Mouse (Mus musculus) effector memory CD4-positive, alpha-beta T cell, adult 5 months (primary cell): ENCODE results near the gene Olfr710. TPM values are rescaled to one million over a fixed set of nuclear protein-coding genes. Genes with fewer than 3 reads are reported as not detected.

ENCODE experiments used
- polyA plus RNA-seq: library from polyadenylated mRNA; unstranded; fragments of 100-300 nt; shearing (Covaris generic); gene quantifications from one replicate; pipeline ENCODE4 v1.2.1, GENCODE M21; 2017

The Olfr710 gene
- polyA plus RNA-seq, result not detected

GRCm38 (mm10) chr7:106948212-106948611 is at the start of gene Olfr710:
Olfr710 (minus strand) TSS chr7:106948312.

GRCm38 (mm10) chr7:106975353-106975752 is 27.2 kb upstream of the Olfr710 start, which contains the start of gene Olfr711:
Olfr711 (minus strand) TSS chr7:106975453.

GRCm38 (mm10) chr7:106963837-106964236 is 15.7 kb upstream of the Olfr710 start, which contains the start of gene Olfr6:
Olfr6 (minus strand) TSS chr7:106963937.

GRCm38 (mm10) chr7:106932119-106932518 is 16.0 kb downstream of the Olfr710 start, which contains the start of gene Olfr709-ps1:
Olfr709-ps1 (minus strand) TSS chr7:106932219.

GRCm38 (mm10) chr7:106907676-106908075 is 40.4 kb downstream of the Olfr710 start, which contains the start of gene Olfr1532-ps1:
Olfr1532-ps1 (plus strand) TSS chr7:106908001.

GRCm38 (mm10) chr7:106901141-106901540 is 47.0 kb downstream of the Olfr710 start, which contains the start of gene Olfr707:
Olfr707 (minus strand) TSS chr7:106901241.

Other genes with a start within 250 kb of the Olfr710 start
- not detected for gene Olfr695, start 231.9 kb downstream of the Olfr710 start, polyA plus RNA-seq
- gene Olfr697, start 205.9 kb downstream of the Olfr710 start, polyA plus RNA-seq, result not detected
- gene Olfr698, start 192.9 kb downstream of the Olfr710 start, polyA plus RNA-seq, result 0.10 TPM
- gene Olfr699, start 155.1 kb downstream of the Olfr710 start, polyA plus RNA-seq, result not detected
- gene Olfr700, start 139.5 kb downstream of the Olfr710 start, polyA plus RNA-seq, result not detected
- gene Olfr701, start 134.2 kb downstream of the Olfr710 start, polyA plus RNA-seq, result not detected
- gene Olfr702, start 114.4 kb downstream of the Olfr710 start, polyA plus RNA-seq, result not detected
- not detected for gene Olfr703, start 105.0 kb downstream of the Olfr710 start, polyA plus RNA-seq
- gene Olfr704, start 85.1 kb downstream of the Olfr710 start, polyA plus RNA-seq, result not detected
- 0.52 TPM for gene Olfr705, start 71.4 kb downstream of the Olfr710 start, polyA plus RNA-seq
- not detected for gene Olfr706, start 60.1 kb downstream of the Olfr710 start, polyA plus RNA-seq
- not detected for gene Olfr707, start 47.1 kb downstream of the Olfr710 start, polyA plus RNA-seq
- gene Olfr1532-ps1, start 40.3 kb downstream of the Olfr710 start, polyA plus RNA-seq, result not detected
- not detected for gene Olfr709-ps1, start 16.1 kb downstream of the Olfr710 start, polyA plus RNA-seq
- gene Olfr6, start 15.6 kb upstream of the Olfr710 start, polyA plus RNA-seq, result not detected
- gene Olfr711, start 27.1 kb upstream of the Olfr710 start, polyA plus RNA-seq, result not detected
- gene Olfr2, start 57.8 kb upstream of the Olfr710 start, polyA plus RNA-seq, result not detected
- gene Olfr713, start 82.9 kb upstream of the Olfr710 start, polyA plus RNA-seq, result not detected
- not detected for gene Olfr714, start 122.7 kb upstream of the Olfr710 start, polyA plus RNA-seq
- not detected for gene Olfr17, start 144.9 kb upstream of the Olfr710 start, polyA plus RNA-seq
- gene Olfr715b, start 162.1 kb upstream of the Olfr710 start, polyA plus RNA-seq, result 0.12 TPM
- 0.07 TPM for gene Olfr715, start 182.8 kb upstream of the Olfr710 start, polyA plus RNA-seq
- not detected for gene Olfr716, start 190.0 kb upstream of the Olfr710 start, polyA plus RNA-seq
- gene Nlrp14, start 218.7 kb upstream of the Olfr710 start, polyA plus RNA-seq, result not detected